Mouse (Mus musculus): ENCODE measurements around the gene Zp1. TPM values are rescaled to one million over a fixed set of nuclear protein-coding genes. Genes with fewer than 3 reads are reported as not detected.
A peak's percentile ranks its signal among the peaks of the same experiment; 100 is the strongest.

Zp1 gene
- polyA plus RNA-seq, 1 experiment from 2014 or later, result not detected

DNA sequence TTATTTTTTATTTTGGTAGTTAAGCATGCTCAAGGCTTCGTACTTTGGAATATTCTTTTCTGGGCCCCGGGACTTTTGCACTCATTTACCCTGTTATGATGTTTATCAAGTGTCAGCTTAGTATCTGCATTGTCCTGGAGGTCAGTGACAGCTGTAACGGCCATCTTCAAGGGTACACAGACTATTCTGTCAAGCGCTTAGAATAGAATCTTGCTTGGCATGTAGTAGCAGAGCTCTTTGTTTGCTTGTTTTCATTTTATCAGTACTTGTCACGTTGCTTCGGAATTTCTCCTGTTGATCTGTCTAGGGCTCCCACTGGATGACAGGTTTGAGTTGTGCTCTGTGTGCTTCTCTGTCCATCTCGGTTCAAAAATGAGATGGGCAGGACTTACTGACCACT lies 23.6 kb downstream of the Zp1 start:
- Histone ChIP-seq H3K36me3 (replicated peaks; ENCODE audit: insufficient read depth, low read length) (peaks cover 33% of the 10 kb centered on the region), H3K27me3 (ENCODE audit: insufficient read depth, low read length) (no peaks in the 10 kb centered on the region), H3K9ac (replicated peaks) (peak overlapping the region; percentile 90), H3K4me2 (ENCODE audit: low read depth, low read length) (peak overlapping the region; percentile 99), H3K27ac (ENCODE audit: low read depth) (no peak overlapping the region), H3K4me3 (ENCODE audit: low read depth, low read length) (peak overlapping the region; percentile 80), H3K9me3 (ENCODE audit: low read length) (no peaks in the 10 kb centered on the region), H3K4me1 (ENCODE audit: insufficient read depth) (peaks cover 20% of the 10 kb centered on the region)
- 59% methylated on average over 7 of the region's 7 CpGs for WGBS (ENCODE audit: insufficient replicate concordance)
- ATAC-seq (no peak), DNase-seq (no peak)
- TF ChIP-seq EP300 (IDR thresholded peaks at IDR 0.05; ENCODE audit: low read depth) (no peak), CTCF (IDR thresholded peaks at IDR 0.05; ENCODE audit: low read depth) (no peak)

DNA sequence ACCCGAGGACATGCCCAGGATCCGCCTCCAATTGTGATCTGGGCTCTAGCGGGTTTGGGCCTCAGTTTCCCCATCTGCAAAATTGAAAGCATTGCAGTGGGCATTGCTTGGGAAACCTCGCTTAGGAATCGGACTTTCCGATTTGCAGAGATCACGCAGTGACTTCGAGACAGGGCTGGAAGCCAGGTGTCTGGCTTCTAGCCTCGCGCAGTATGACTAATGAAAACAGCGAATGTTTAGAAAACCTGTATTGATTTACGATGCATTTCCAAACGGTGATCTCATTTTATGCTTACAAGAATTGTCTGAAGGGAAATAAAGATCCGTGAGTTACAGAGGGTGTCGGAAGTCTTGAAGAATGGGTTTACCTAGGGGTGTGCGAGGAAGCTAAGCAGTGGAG lies 24.7 kb downstream of the Zp1 start:
- H3K27ac ChIP-seq (ENCODE audit: low read depth), result peak overlapping the region; percentile 96
- peaks cover 25% of the 10 kb centered on the region for H3K36me3 ChIP-seq (replicated peaks; ENCODE audit: insufficient read depth, low read length)
- DNase-seq (no peak), ATAC-seq (peak; percentile 19)
- H3K27me3 ChIP-seq (ENCODE audit: insufficient read depth, low read length), result no peaks in the 10 kb centered on the region
- H3K4me3 ChIP-seq (ENCODE audit: low read depth, low read length), result peak overlapping the region; percentile 80
- 1% methylated on average over 16 of the region's 16 CpGs for WGBS (ENCODE audit: insufficient replicate concordance)
- peak overlapping the region; percentile 90 for H3K9ac ChIP-seq (replicated peaks)
- TF ChIP-seq EP300 (IDR thresholded peaks at IDR 0.05; ENCODE audit: low read depth) (no peak), CTCF (IDR thresholded peaks at IDR 0.05; ENCODE audit: low read depth) (no peak)
- peaks cover 20% of the 10 kb centered on the region for H3K4me1 ChIP-seq (ENCODE audit: insufficient read depth)
- H3K9me3 ChIP-seq (ENCODE audit: low read length), result no peaks in the 10 kb centered on the region
- H3K4me2 ChIP-seq (ENCODE audit: low read depth, low read length), result peak overlapping the region; percentile 99

DNA sequence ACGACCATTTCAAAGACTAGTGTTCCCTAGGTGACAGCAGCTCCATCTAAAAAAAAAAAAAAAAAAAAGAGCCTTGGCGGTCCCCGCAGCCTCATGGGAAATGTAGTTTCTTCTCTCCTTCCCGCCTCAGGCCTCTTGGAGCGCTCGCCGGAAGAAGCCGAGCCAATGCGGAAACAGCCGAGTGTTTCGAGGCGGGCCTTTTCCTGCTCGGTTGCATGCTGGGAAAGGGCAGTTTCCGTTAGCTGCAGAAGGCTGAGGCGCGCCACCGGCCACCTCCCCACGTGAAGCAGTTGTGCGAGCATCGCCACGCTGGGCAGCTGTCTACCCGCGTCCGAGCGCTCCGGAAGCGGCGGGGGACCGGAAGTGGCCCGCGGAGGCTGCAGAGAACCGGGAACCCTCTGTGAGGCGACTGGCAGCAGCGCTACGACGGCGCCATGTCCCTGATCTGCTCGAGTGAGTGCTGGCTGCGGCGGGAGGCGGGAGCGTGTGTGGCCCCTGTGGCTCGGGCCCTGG lies 25.4 kb downstream of the Zp1 start, which contains the start of gene Prpf19:
TSS of gene Prpf19 (plus strand) at position 216 of the 513 bp plus-strand sequence.
- Histone ChIP-seq H3K27ac (ENCODE audit: low read depth) (peak within 1 kb of the TSS; percentile 96), H3K27me3 (ENCODE audit: insufficient read depth, low read length) (no peaks in the 10 kb centered on the region), H3K9ac (replicated peaks) (peak within 1 kb of the TSS; percentile 90), H3K36me3 (replicated peaks; ENCODE audit: insufficient read depth, low read length) (peaks cover 19% of the 10 kb centered on the region), H3K4me3 (ENCODE audit: low read depth, low read length) (peak within 1 kb of the TSS; percentile 80), H3K9me3 (ENCODE audit: low read length) (no peaks in the 10 kb centered on the region), H3K4me2 (ENCODE audit: low read depth, low read length) (peak within 1 kb of the TSS; percentile 99), H3K4me1 (ENCODE audit: insufficient read depth) (peaks cover 20% of the 10 kb centered on the region)
- no peak for TF ChIP-seq CTCF (IDR thresholded peaks at IDR 0.05; ENCODE audit: low read depth)
- peak; percentile 59 for TF ChIP-seq EP300 (IDR thresholded peaks at IDR 0.05; ENCODE audit: low read depth)
- peak; percentile 96 for DNase-seq
- WGBS (ENCODE audit: insufficient replicate concordance), result under 1% methylated on average over 42 of the region's 43 CpGs
- peak; percentile 96 for ATAC-seq

GRCm38 (mm10) chr19:10892201-10892600 lies 28.2 kb downstream of the Zp1 start:
- H3K4me1 ChIP-seq (ENCODE audit: insufficient read depth), result peaks cover 17% of the 10 kb centered on the region
- ATAC-seq, result no peak
- H3K4me2 ChIP-seq (ENCODE audit: low read depth, low read length), result no peak overlapping the region
- WGBS (ENCODE audit: insufficient replicate concordance), result 71% methylated on average over 3 of the region's 3 CpGs
- H3K27ac ChIP-seq (ENCODE audit: low read depth), result no peak overlapping the region
- H3K9ac ChIP-seq (replicated peaks), result no peak overlapping the region
- no peak overlapping the region for H3K4me3 ChIP-seq (ENCODE audit: low read depth, low read length)
- TF ChIP-seq EP300 (IDR thresholded peaks at IDR 0.05; ENCODE audit: low read depth) (no peak), CTCF (IDR thresholded peaks at IDR 0.05; ENCODE audit: low read depth) (no peak)
- H3K9me3 ChIP-seq (ENCODE audit: low read length), result no peaks in the 10 kb centered on the region
- H3K27me3 ChIP-seq (ENCODE audit: insufficient read depth, low read length), result no peaks in the 10 kb centered on the region
- no peaks in the 10 kb centered on the region for H3K36me3 ChIP-seq (replicated peaks; ENCODE audit: insufficient read depth, low read length)
- no peak for DNase-seq

DNA sequence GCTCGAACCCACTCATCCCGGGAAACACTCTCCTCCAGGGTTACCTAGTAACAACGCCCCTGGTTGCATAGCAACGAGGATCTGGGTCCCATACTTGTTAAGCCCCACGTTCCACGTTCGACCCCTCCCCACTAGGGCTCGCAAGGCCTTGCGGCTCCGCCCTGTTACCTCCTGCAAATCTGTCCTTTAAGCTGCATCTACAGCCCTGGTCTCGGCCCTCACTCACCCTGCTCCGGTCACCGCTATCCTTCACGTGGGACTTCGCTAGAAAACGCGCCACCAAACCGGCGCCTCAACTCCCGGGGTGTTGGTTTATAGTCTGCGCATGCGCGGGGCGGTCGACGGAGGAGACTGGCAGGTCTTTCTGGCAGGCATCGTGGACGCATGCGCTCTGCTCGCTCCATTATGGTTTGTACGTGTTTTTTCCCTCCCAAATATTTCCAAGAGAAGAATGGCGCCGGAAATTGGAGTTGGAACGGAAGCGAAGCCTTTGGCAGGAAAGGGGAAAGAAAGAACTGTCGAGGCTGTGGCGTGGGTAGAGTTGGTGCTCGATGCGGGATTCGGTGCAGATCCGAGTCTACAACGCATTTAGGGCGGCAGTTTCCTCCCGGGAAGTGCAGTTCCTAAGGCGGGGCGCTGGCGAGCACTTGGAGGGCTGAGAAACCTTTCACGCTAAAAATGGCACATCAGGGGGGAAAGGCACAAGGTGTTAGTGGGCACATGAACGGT lies 38.8 kb downstream of the Zp1 start, which contains the start of gene Tmem109:
TSS of gene Tmem109 (minus strand) at position 576 of the 729 bp plus-strand sequence.
- Histone ChIP-seq H3K36me3 (replicated peaks; ENCODE audit: insufficient read depth, low read length) (no peaks in the 10 kb centered on the region), H3K4me2 (ENCODE audit: low read depth, low read length) (peak within 1 kb of the TSS; percentile 85), H3K4me3 (ENCODE audit: low read depth, low read length) (peak within 1 kb of the TSS; percentile 54), H3K4me1 (ENCODE audit: insufficient read depth) (peaks cover 20% of the 10 kb centered on the region), H3K9ac (replicated peaks) (peak within 1 kb of the TSS; percentile 73), H3K9me3 (ENCODE audit: low read length) (no peaks in the 10 kb centered on the region; the same call in 1 of the 2 replicates), H3K27ac (ENCODE audit: low read depth) (peak within 1 kb of the TSS; percentile 82), H3K27me3 (ENCODE audit: insufficient read depth, low read length) (no peaks in the 10 kb centered on the region)
- DNase-seq (peak; percentile 91), ATAC-seq (peak; percentile 92)
- WGBS (ENCODE audit: insufficient replicate concordance), result under 1% methylated on average over 49 of the region's 49 CpGs
- TF ChIP-seq CTCF (IDR thresholded peaks at IDR 0.05; ENCODE audit: low read depth), result peak; percentile 46; the same call in 1 of the 2 replicates
- TF ChIP-seq EP300 (IDR thresholded peaks at IDR 0.05; ENCODE audit: low read depth), result peak; percentile 47; the same call in 1 of the 2 replicates

GRCm38 (mm10) chr19:10880975-10881425 lies 39.4 kb downstream of the Zp1 start:
- peaks cover 20% of the 10 kb centered on the region for H3K4me1 ChIP-seq (ENCODE audit: insufficient read depth)
- peak overlapping the region; percentile 73 for H3K9ac ChIP-seq (replicated peaks)
- 4% methylated on average over 14 of the region's 14 CpGs for WGBS (ENCODE audit: insufficient replicate concordance)
- H3K4me3 ChIP-seq (ENCODE audit: low read depth, low read length), result peak overlapping the region; percentile 54
- H3K27me3 ChIP-seq (ENCODE audit: insufficient read depth, low read length), result no peaks in the 10 kb centered on the region
- TF ChIP-seq CTCF (IDR thresholded peaks at IDR 0.05; ENCODE audit: low read depth) (no peak), EP300 (IDR thresholded peaks at IDR 0.05; ENCODE audit: low read depth) (no peak)
- no peak; the same call in 1 of the 2 replicates for ATAC-seq
- H3K36me3 ChIP-seq (replicated peaks; ENCODE audit: insufficient read depth, low read length), result no peaks in the 10 kb centered on the region
- peak overlapping the region; percentile 85 for H3K4me2 ChIP-seq (ENCODE audit: low read depth, low read length)
- DNase-seq, result peak; percentile 27
- no peaks in the 10 kb centered on the region; the same call in 1 of the 2 replicates for H3K9me3 ChIP-seq (ENCODE audit: low read length)
- no peak overlapping the region for H3K27ac ChIP-seq (ENCODE audit: low read depth)
